Mouse (Mus musculus): Measurements from ENCODE around the gene Ubqln1. TPM values are rescaled to one million over a fixed set of nuclear protein-coding genes. Genes with fewer than 3 reads are reported as not detected.

Gene Ubqln1
- total RNA-seq, 2 experiments from 2014 or later, result 47.8 to 49.6 TPM

Other genes starting within 250 kb of the Ubqln1 start
- gene Klhl3, start 102.1 kb downstream of the Ubqln1 start, total RNA-seq (2021), result 1 to 10 TPM; 1.7 to 2.5 TPM
- 10 to 100 TPM; 62.0 to 76.3 TPM for gene Hnrnpa0, start 87.1 kb downstream of the Ubqln1 start, total RNA-seq (2021)
- gene Idnk, start 58.0 kb downstream of the Ubqln1 start, total RNA-seq (2021), result 10 to 100 TPM; 25.0 to 26.6 TPM
- gene Gkap1, start 60.0 kb upstream of the Ubqln1 start, total RNA-seq (2021), result 10 to 100 TPM; 21.7 to 23.5 TPM
- under 1 TPM; 0.06 to 0.08 TPM for gene Kif27, start 143.5 kb upstream of the Ubqln1 start, total RNA-seq (2021)
- 10 to 100 TPM; 14.8 to 17.1 TPM for gene 2210016F16Rik, start 169.6 kb upstream of the Ubqln1 start, total RNA-seq (2021)
- 10 to 100 TPM in 1 of 2 experiments, 1 to 10 TPM in 1; 8.6 to 10.1 TPM for gene Rmi1, start 186.6 kb upstream of the Ubqln1 start, total RNA-seq (2021)
- gene Hnrnpk, start 187.7 kb upstream of the Ubqln1 start, total RNA-seq (2021), result 100 to 1,000 TPM; 414 to 472 TPM

Data from heart, postnatal 36 days (tissue).